Mouse (Mus musculus) small intestine, adult 2 months (tissue): ENCODE results near the gene Ddx51.

Experiments used
- CTCF ChIP-seq: fragments of 200-500 bp; IDR thresholded peaks from 2 replicates; pipeline ENCODE4 v1.5.1; 2012; ENCODE audit warnings: low read depth, mild to moderate bottlenecking, control low read depth, inconsistent platforms, low read length, moderate library complexity, mixed read lengths; ENCODE audit not compliant: insufficient replicate concordance, insufficient read length; ENCODE audit errors: extremely low read depth
- POLR2A ChIP-seq: fragments of 200-500 bp; IDR thresholded peaks from 2 replicates; pipeline ENCODE4 v1.6.1; 2012; ENCODE audit warnings: low read depth, mild to moderate bottlenecking, control low read depth, inconsistent platforms, low read length, moderate library complexity

- TF ChIP-seq POLR2A: no peak
- no peak for TF ChIP-seq CTCF
These were observed 23.6 kb upstream of the Ddx51 start for GRCm38 (mm10) chr5:110629525-110630120.
